Mouse (Mus musculus): ENCODE data around the gene Gm973.

- TF ChIP-seq POLR2A (IDR thresholded peaks at IDR 0.05; ENCODE audit: borderline replicate concordance, low read depth, low read length) (no peak), CTCF (IDR thresholded peaks at IDR 0.05; ENCODE audit: low read depth, low read length) (no peak)
Observed at GRCm38 (mm10) chr1:59569301-59569700, 53.2 kb downstream of the Gm973 start.

Data from bone marrow macrophage, adult 2 months (primary cell).